Mouse (Mus musculus): ENCODE measurements at regions not wholly inside any gene's neighbourhood (a gene's known extent, or its start where the extent isn't known, plus 50 kb on each side); places are given as distances from the start of the nearest gene placed in this dataset.

- no peaks in the 10 kb centered on the region for H3K4me1 ChIP-seq (ENCODE audit: control insufficient read depth, insufficient read depth, low read length)
- no peak overlapping the region for H3K27ac ChIP-seq (ENCODE audit: insufficient read depth, low read length)
- no peak overlapping the region for H3K4me3 ChIP-seq (ENCODE audit: insufficient read depth, low read length)
- TF ChIP-seq CTCF (IDR thresholded peaks at IDR 0.05; ENCODE audit: extremely low read depth, insufficient read depth, low read length) (no peak), POLR2A (IDR thresholded peaks at IDR 0.05; ENCODE audit: extremely low read depth, insufficient read depth, low read length) (no peak)
Observed at GRCm38 (mm10) chr14:46277832-46278611, 101.2 kb upstream of the Gm15217 start.

- Histone ChIP-seq H3K4me3 (ENCODE audit: insufficient read depth, low read length) (no peak overlapping the region), H3K27ac (ENCODE audit: insufficient read depth, low read length) (no peak overlapping the region), H3K4me1 (ENCODE audit: control insufficient read depth, insufficient read depth, low read length) (no peaks in the 10 kb centered on the region)
- TF ChIP-seq POLR2A (IDR thresholded peaks at IDR 0.05; ENCODE audit: extremely low read depth, insufficient read depth, low read length) = no peak
- TF ChIP-seq CTCF (IDR thresholded peaks at IDR 0.05; ENCODE audit: extremely low read depth, insufficient read depth, low read length) = no peak
Observed at GRCm38 (mm10) chr14:46292398-46292797, 86.8 kb upstream of the Gm15217 start.

GRCm38 (mm10) chr14:46296275-46296674 lies 82.9 kb upstream of the Gm15217 start:
- no peaks in the 10 kb centered on the region for H3K4me1 ChIP-seq (ENCODE audit: control insufficient read depth, insufficient read depth, low read length)
- TF ChIP-seq POLR2A (IDR thresholded peaks at IDR 0.05; ENCODE audit: extremely low read depth, insufficient read depth, low read length) (no peak), CTCF (IDR thresholded peaks at IDR 0.05; ENCODE audit: extremely low read depth, insufficient read depth, low read length) (no peak)
- no peak overlapping the region for H3K4me3 ChIP-seq (ENCODE audit: insufficient read depth, low read length)
- no peak overlapping the region for H3K27ac ChIP-seq (ENCODE audit: insufficient read depth, low read length)

- H3K27ac ChIP-seq (ENCODE audit: insufficient read depth, low read length) = no peak overlapping the region
- TF ChIP-seq CTCF (IDR thresholded peaks at IDR 0.05; ENCODE audit: extremely low read depth, insufficient read depth, low read length) = no peak
- TF ChIP-seq POLR2A (IDR thresholded peaks at IDR 0.05; ENCODE audit: extremely low read depth, insufficient read depth, low read length) = no peak
Observed at GRCm38 (mm10) chr14:46300546-46300945, 78.7 kb upstream of the Gm15217 start.

GRCm38 (mm10) chr14:46302601-46303000 lies 76.6 kb upstream of the Gm15217 start:
- Histone ChIP-seq H3K4me1 (ENCODE audit: control insufficient read depth, insufficient read depth, low read length) (no peaks in the 10 kb centered on the region), H3K27ac (ENCODE audit: insufficient read depth, low read length) (no peak overlapping the region), H3K4me3 (ENCODE audit: insufficient read depth, low read length) (no peak overlapping the region)
- TF ChIP-seq CTCF (IDR thresholded peaks at IDR 0.05; ENCODE audit: extremely low read depth, insufficient read depth, low read length) (no peak), POLR2A (IDR thresholded peaks at IDR 0.05; ENCODE audit: extremely low read depth, insufficient read depth, low read length) (no peak)

More at GRCm38 (mm10) chr14:46300546-46300945, 78.7 kb upstream of the Gm15217 start:
- no peak overlapping the region for H3K4me3 ChIP-seq (ENCODE audit: insufficient read depth, low read length)
- no peaks in the 10 kb centered on the region for H3K4me1 ChIP-seq (ENCODE audit: control insufficient read depth, insufficient read depth, low read length)

- no peak for TF ChIP-seq CTCF (IDR thresholded peaks at IDR 0.05; ENCODE audit: extremely low read depth, insufficient read depth, low read length)
- no peak for TF ChIP-seq POLR2A (IDR thresholded peaks at IDR 0.05; ENCODE audit: extremely low read depth, insufficient read depth, low read length)
- no peaks in the 10 kb centered on the region for H3K4me1 ChIP-seq (ENCODE audit: control insufficient read depth, insufficient read depth, low read length)
- H3K4me3 ChIP-seq (ENCODE audit: insufficient read depth, low read length) = no peak overlapping the region
- H3K27ac ChIP-seq (ENCODE audit: insufficient read depth, low read length) = no peak overlapping the region
Observed at GRCm38 (mm10) chr14:46305267-46305666, 73.9 kb upstream of the Gm15217 start.

- H3K4me1 ChIP-seq (ENCODE audit: control insufficient read depth, insufficient read depth, low read length) = no peaks in the 10 kb centered on the region
- H3K4me3 ChIP-seq (ENCODE audit: insufficient read depth, low read length) = no peak overlapping the region
- H3K27ac ChIP-seq (ENCODE audit: insufficient read depth, low read length) = no peak overlapping the region
- TF ChIP-seq POLR2A (IDR thresholded peaks at IDR 0.05; ENCODE audit: extremely low read depth, insufficient read depth, low read length) = no peak
- no peak for TF ChIP-seq CTCF (IDR thresholded peaks at IDR 0.05; ENCODE audit: extremely low read depth, insufficient read depth, low read length)
Observed at GRCm38 (mm10) chr14:46313064-46313463, 66.2 kb upstream of the Gm15217 start.

- Histone ChIP-seq H3K4me1 (ENCODE audit: control insufficient read depth, insufficient read depth, low read length) (no peaks in the 10 kb centered on the region), H3K4me3 (ENCODE audit: insufficient read depth, low read length) (no peak overlapping the region), H3K27ac (ENCODE audit: insufficient read depth, low read length) (no peak overlapping the region)
- TF ChIP-seq CTCF (IDR thresholded peaks at IDR 0.05; ENCODE audit: extremely low read depth, insufficient read depth, low read length) (no peak), POLR2A (IDR thresholded peaks at IDR 0.05; ENCODE audit: extremely low read depth, insufficient read depth, low read length) (no peak)
Observed at GRCm38 (mm10) chr14:46316521-46316920, 62.7 kb upstream of the Gm15217 start.

- TF ChIP-seq CTCF (IDR thresholded peaks at IDR 0.05; ENCODE audit: extremely low read depth, insufficient read depth, low read length) (no peak), POLR2A (IDR thresholded peaks at IDR 0.05; ENCODE audit: extremely low read depth, insufficient read depth, low read length) (no peak)
- Histone ChIP-seq H3K27ac (ENCODE audit: insufficient read depth, low read length) (no peak overlapping the region), H3K4me3 (ENCODE audit: insufficient read depth, low read length) (no peak overlapping the region), H3K4me1 (ENCODE audit: control insufficient read depth, insufficient read depth, low read length) (no peaks in the 10 kb centered on the region)
Observed at GRCm38 (mm10) chr14:46317406-46318045, 61.7 kb upstream of the Gm15217 start.

GRCm38 (mm10) chr14:46328064-46328463 lies 51.1 kb upstream of the Gm15217 start:
- TF ChIP-seq CTCF (IDR thresholded peaks at IDR 0.05; ENCODE audit: extremely low read depth, insufficient read depth, low read length) (no peak), POLR2A (IDR thresholded peaks at IDR 0.05; ENCODE audit: extremely low read depth, insufficient read depth, low read length) (no peak)
- Histone ChIP-seq H3K4me1 (ENCODE audit: control insufficient read depth, insufficient read depth, low read length) (no peaks in the 10 kb centered on the region), H3K27ac (ENCODE audit: insufficient read depth, low read length) (no peak overlapping the region), H3K4me3 (ENCODE audit: insufficient read depth, low read length) (no peak overlapping the region)

All from cortical plate, adult 2 months (tissue).